Mouse (Mus musculus): ENCODE results near the gene P2ry12. TPM values are rescaled to one million over a fixed set of nuclear protein-coding genes. Genes with fewer than 3 reads are reported as not detected.
A peak's percentile ranks its signal among the peaks of the same experiment; 100 is the strongest.

Gene P2ry12
- total and polyA plus RNA-seq, 2 experiments from 2014 or later: 9.9 to 15.6 TPM

GRCm38 (mm10) chr3:59169921-59170627, 92.6 kb downstream of the P2ry12 start:
- H3K4me2 ChIP-seq (ENCODE audit: low read depth, low read length, poor library complexity, severe bottlenecking): no peak overlapping the region
- WGBS: 61% methylated on average over 2 of the region's 2 CpGs

DNA sequence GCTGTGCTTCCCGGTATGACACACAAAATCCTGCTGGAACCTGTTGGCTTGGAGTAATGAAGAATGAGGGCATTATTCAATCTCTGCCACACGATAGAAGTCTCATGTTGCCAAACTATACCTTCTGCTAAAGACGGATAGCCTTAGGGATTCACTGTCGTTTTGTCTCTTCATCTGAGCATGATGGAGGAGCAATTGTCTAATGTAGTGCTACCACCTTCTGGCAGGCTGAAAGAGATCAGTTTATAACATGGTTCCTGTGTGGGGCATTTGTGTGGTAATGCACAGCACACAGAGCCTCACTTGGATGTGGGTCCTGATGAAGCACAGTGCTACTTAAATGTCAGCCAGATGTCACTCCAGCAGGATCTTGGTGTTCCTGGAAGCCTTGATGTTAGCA, 93.5 kb downstream of the P2ry12 start:
- DNase-seq (ENCODE audit: low spot score) (no peak), ATAC-seq (ENCODE audit: low FRiP score) (0 out of 2 replicates have a peak, but pooled peaks have one; percentile 34)
- WGBS: 80% methylated on average over 4 of the region's 4 CpGs
- TF ChIP-seq CTCF (IDR thresholded peaks at IDR 0.05): peak; percentile 27; the same call in 1 of the 2 replicates
- Histone ChIP-seq H3K9ac (replicated peaks; ENCODE audit: low read length, poor library complexity, severe bottlenecking) (no peak overlapping the region), H3K27me3 (ENCODE audit: insufficient read depth, low read length) (no peaks in the 10 kb centered on the region), H3K36me3 (ENCODE audit: insufficient read depth, low read length) (no peaks in the 10 kb centered on the region), H3K4me1 (ENCODE audit: insufficient read depth, low read length) (no peaks in the 10 kb centered on the region), H3K27ac (ENCODE audit: low read depth, low read length) (no peak overlapping the region), H3K9me3 (ENCODE audit: low read length) (no peaks in the 10 kb centered on the region), H3K4me2 (ENCODE audit: low read depth, low read length, poor library complexity, severe bottlenecking) (no peak overlapping the region), H3K4me3 (ENCODE audit: low read depth, low read length) (no peak overlapping the region)

More at GRCm38 (mm10) chr3:59169921-59170627, 92.6 kb downstream of the P2ry12 start:
- ATAC-seq (ENCODE audit: low FRiP score) (no peak), DNase-seq (ENCODE audit: low spot score) (no peak)
- no peaks in the 10 kb centered on the region for H3K27me3 ChIP-seq (ENCODE audit: insufficient read depth, low read length)
- H3K9me3 ChIP-seq (ENCODE audit: low read length): no peaks in the 10 kb centered on the region
- no peaks in the 10 kb centered on the region for H3K36me3 ChIP-seq (ENCODE audit: insufficient read depth, low read length)
- H3K27ac ChIP-seq (ENCODE audit: low read depth, low read length): no peak overlapping the region
- H3K9ac ChIP-seq (replicated peaks; ENCODE audit: low read length, poor library complexity, severe bottlenecking): no peak overlapping the region
- no peak overlapping the region for H3K4me3 ChIP-seq (ENCODE audit: low read depth, low read length)
- TF ChIP-seq CTCF (IDR thresholded peaks at IDR 0.05): no peak
- no peaks in the 10 kb centered on the region for H3K4me1 ChIP-seq (ENCODE audit: insufficient read depth, low read length)

DNA sequence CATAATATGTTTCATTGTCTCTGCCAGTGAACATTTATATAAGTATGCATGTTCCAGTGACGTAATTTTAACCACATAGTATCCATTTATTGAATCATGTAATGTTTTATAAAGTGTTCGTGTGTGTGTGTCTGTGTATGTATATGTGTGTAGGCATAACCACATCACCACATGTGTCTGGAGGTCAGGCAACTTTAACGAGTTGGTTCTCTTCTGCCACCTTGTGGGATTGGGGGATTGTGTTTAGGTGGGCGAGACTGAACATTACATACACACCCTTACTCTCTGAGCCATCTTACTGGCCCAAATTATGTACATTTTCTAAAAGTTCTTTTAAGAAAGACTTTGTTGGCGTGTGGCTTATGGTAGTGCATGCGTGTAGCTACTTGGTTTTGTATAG, 94.2 kb downstream of the P2ry12 start:
- no peaks in the 10 kb centered on the region for H3K4me1 ChIP-seq (ENCODE audit: insufficient read depth, low read length)
- H3K27me3 ChIP-seq (ENCODE audit: insufficient read depth, low read length): no peaks in the 10 kb centered on the region
- DNase-seq (ENCODE audit: low spot score) (no peak), ATAC-seq (ENCODE audit: low FRiP score) (no peak)
- no peak overlapping the region for H3K4me2 ChIP-seq (ENCODE audit: low read depth, low read length, poor library complexity, severe bottlenecking)
- peak; percentile 15 for TF ChIP-seq CTCF (IDR thresholded peaks at IDR 0.05)
- no peak overlapping the region for H3K27ac ChIP-seq (ENCODE audit: low read depth, low read length)
- H3K9ac ChIP-seq (replicated peaks; ENCODE audit: low read length, poor library complexity, severe bottlenecking): no peak overlapping the region
- H3K4me3 ChIP-seq (ENCODE audit: low read depth, low read length): no peak overlapping the region
- WGBS: 94% methylated on average over 6 of the region's 6 CpGs
- H3K9me3 ChIP-seq (ENCODE audit: low read length): no peaks in the 10 kb centered on the region
- H3K36me3 ChIP-seq (ENCODE audit: insufficient read depth, low read length): no peaks in the 10 kb centered on the region

DNA sequence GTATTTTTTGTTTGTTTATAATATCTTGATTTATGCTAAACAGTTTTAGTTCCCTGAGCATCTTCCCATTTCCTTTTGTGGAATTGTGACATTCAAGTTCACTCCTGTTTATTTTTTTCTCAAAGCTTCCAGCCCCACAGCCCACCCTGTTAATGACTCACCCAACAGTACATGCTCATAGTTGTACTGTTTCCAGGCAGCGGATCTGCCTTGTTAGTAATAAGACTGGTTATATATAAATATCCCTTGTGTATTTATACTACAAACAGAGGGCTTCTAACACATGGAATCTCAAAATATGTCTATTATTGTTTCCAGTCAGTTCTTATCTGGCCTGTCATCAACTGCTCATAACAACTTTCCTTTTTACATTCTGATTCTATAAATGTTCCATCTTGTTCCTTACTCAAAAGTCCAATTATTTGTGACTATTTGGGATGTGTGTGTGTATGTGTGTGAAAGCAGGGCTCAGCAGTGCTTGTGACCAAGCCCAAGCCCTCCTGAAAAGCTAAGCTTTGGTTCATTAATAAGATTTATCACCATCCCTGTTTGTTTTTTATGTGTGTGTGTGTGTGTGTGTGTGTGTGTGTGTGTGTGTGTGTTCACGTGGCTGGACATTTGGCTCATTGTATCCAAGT, 95.1 kb downstream of the P2ry12 start:
- no peak for TF ChIP-seq CTCF (IDR thresholded peaks at IDR 0.05)
- H3K9me3 ChIP-seq (ENCODE audit: low read length): no peaks in the 10 kb centered on the region
- no peak for DNase-seq (ENCODE audit: low spot score)
- H3K36me3 ChIP-seq (ENCODE audit: insufficient read depth, low read length): no peaks in the 10 kb centered on the region
- no peaks in the 10 kb centered on the region for H3K4me1 ChIP-seq (ENCODE audit: insufficient read depth, low read length)
- no peak overlapping the region for H3K4me2 ChIP-seq (ENCODE audit: low read depth, low read length, poor library complexity, severe bottlenecking)
- no peak overlapping the region for H3K9ac ChIP-seq (replicated peaks; ENCODE audit: low read length, poor library complexity, severe bottlenecking)
- H3K27me3 ChIP-seq (ENCODE audit: insufficient read depth, low read length): no peaks in the 10 kb centered on the region
- H3K4me3 ChIP-seq (ENCODE audit: low read depth, low read length): no peak overlapping the region
- ATAC-seq (ENCODE audit: low FRiP score): no peak
- H3K27ac ChIP-seq (ENCODE audit: low read depth, low read length): no peak overlapping the region
- WGBS: 82% methylated on average over 2 of the region's 2 CpGs

Other genes with a start within 250 kb of the P2ry12 start
- gene Gpr171, start 161.1 kb downstream of the P2ry12 start, total RNA-seq (2014; rRNA removed): not detected in 2 replicates
- 0.43 and 0.74 TPM in 2 replicates for gene Gpr171, start 161.1 kb downstream of the P2ry12 start, polyA plus RNA-seq (2015; fragmentation: Nextera tagmentation; extraction: Ambion mirVana)
- 2.8 and 3.2 TPM in 2 replicates for gene P2ry14, start 109.3 kb downstream of the P2ry12 start, total RNA-seq (2014; rRNA removed)
- 4.3 and 4.6 TPM in 2 replicates for gene P2ry14, start 109.3 kb downstream of the P2ry12 start, polyA plus RNA-seq (2015; fragmentation: Nextera tagmentation; extraction: Ambion mirVana)
- gene Gpr87, start 67.8 kb downstream of the P2ry12 start, total RNA-seq (2014; rRNA removed): 1.5 TPM in 1 of 2 replicates, not detected in the other
- gene Gpr87, start 67.8 kb downstream of the P2ry12 start, polyA plus RNA-seq (2015; fragmentation: Nextera tagmentation; extraction: Ambion mirVana): 0.16 TPM in 1 of 2 replicates, not detected in the other
- 2.2 and 2.6 TPM in 2 replicates for gene P2ry13, start 52.0 kb downstream of the P2ry12 start, total RNA-seq (2014; rRNA removed)
- 1.8 and 1.9 TPM in 2 replicates for gene P2ry13, start 52.0 kb downstream of the P2ry12 start, polyA plus RNA-seq (2015; fragmentation: Nextera tagmentation; extraction: Ambion mirVana)
- 6.5 and 7.8 TPM in 2 replicates for gene Igsf10, start 81.5 kb upstream of the P2ry12 start, total RNA-seq (2014; rRNA removed)
- 3.6 and 4.1 TPM in 2 replicates for gene Igsf10, start 81.5 kb upstream of the P2ry12 start, polyA plus RNA-seq (2015; fragmentation: Nextera tagmentation; extraction: Ambion mirVana)